Mouse (Mus musculus) frontal cortex, postnatal 14 days (tissue): ENCODE data around the gene Tecta.

Experiments used
- DNase-seq, 2 experiments: peaks; one replicate each; pipeline ENCODE4 v3.0.0; 2022; ENCODE audit warnings: low spot score in 2 of 2

Gene Tecta

DNA sequence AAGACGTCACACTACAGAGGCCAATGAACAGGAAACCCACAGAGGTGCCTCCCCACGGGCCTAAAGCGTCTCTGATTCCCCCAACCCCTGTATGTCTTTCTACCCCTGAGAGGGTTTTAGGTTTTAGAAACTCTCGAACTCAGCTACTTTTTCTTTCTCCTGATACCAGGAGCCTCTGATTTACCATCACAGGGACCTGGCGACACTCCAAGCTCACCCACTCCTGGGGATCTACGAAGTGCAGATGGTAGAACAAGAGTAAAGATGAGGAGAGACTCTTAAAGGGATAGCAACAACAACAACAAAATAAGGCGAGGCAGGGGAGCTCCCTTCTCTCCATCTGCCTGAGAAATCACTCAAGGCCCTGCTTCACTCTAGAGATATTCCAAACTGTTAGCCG is 12.7 kb downstream of the Tecta start:
- DNase-seq: no peak

DNA sequence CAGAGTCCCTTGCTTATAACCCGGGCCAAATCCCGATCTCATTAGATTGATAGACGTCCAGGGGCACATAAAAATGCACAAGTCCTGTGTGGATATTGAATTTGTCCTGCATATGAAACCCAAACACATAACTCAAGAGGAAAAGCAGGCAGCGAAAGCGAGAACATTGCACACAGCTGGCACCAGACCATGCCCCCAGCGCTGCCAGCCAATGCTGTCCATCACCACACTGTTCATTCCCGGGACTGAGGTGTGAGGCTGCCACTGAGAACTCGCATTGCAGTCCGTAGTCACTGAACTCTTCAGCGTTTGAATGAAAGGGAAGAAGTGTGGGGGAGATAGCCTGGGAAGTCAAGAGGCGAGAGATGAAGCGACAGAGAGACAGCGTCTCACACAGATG is 14.1 kb downstream of the Tecta start:
- DNase-seq: no peak

GRCm38 (mm10) chr9:42382628-42383347 is 16.9 kb downstream of the Tecta start:
- no peak for DNase-seq

DNA sequence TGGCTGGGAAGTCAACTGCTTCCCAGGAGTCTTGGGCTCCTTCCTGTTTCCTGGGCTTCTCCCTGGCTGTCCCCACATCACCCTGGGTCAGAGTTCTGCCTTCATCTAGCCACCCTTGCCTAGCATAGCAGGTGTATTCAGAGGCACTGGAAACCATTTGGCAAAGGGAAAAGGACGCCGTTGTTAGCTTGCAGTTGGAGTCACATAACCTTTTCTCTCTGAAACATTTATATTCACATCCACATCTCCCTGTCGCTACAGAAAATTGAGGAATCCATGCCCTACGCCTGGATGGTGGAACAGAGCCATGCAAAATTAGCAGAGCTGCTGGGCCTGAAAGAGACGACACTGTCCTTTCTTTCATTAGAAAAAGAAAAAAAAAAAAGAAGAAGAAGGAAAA is 17.7 kb downstream of the Tecta start:
- DNase-seq: peak; percentile 18 to 53

DNA sequence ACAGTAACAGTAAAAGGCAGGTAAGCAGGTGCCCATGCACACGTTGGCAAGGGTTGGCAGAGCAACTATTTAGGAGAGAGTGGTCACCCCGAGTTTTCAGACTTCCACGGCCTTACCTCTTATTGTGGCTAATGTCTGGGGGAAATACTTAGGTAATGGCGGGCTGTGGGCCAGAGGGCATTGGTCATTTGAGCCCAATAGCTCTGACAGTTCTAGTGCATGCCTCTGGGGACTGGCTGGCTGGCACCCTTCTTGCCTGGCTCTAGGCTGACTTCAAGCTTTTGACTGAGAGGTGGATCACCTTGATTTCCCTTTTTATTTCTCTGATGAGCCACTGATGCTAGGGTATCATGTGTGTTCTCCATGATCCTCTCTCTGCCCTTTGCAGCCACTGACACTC is 21.7 kb downstream of the Tecta start:
- no peak for DNase-seq

GRCm38 (mm10) chr9:42377656-42378055 is 22.1 kb downstream of the Tecta start:
- no peak for DNase-seq

- no peak for DNase-seq
These were observed 27.9 kb downstream of the Tecta start for GRCm38 (mm10) chr9:42371670-42372368.

- no peak for DNase-seq
These were observed 42.1 kb downstream of the Tecta start for GRCm38 (mm10) chr9:42357585-42357984.

- DNase-seq: no peak
These were observed 44.9 kb downstream of the Tecta start for GRCm38 (mm10) chr9:42354871-42355270.

DNA sequence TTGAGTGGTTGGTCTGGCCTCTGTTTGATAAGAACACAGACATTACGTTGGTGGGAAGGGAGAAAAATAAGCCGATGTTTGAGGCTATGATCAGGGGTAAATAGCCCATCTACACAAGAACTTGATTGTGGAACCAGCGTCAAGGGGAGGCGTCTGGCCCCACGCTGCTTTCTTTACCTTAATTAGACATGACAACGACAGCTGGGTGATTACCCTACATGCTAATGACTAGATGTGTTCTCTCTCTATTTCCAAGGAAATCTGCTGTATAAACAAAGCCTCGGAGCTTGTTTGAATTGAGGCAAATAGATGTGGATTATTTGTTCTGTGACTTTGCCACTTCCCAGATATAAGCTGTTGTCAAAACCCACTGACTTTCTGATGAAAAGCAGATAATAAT is 49.9 kb downstream of the Tecta start:
- no peak for DNase-seq

GRCm38 (mm10) chr9:42346297-42346696 is 53.4 kb downstream of the Tecta start:
- DNase-seq: no peak

- no peak for DNase-seq
These were observed 60.6 kb downstream of the Tecta start for GRCm38 (mm10) chr9:42339151-42339550.

- DNase-seq: no peak
These were observed 62.7 kb downstream of the Tecta start for GRCm38 (mm10) chr9:42337026-42337425.

DNA sequence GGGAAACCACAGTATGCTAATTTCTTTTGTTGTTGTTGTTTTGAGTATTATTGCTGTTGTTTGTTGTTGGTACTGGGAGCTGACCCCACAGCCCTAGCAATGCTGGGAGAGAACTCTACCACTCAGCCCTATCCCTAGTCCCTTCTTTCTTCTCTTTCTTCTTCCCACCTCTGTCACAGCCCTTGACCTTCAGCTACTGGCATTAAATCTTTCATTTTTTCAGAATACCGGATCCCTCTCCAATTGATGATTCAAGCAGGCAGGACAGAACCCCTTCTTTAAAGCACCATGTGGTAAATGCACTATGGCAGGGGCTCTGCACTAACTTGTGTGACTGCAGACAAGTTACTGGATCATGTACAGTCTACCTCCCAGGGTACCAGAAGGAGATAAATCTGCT is 63.2 kb downstream of the Tecta start:
- DNase-seq: no peak

DNA sequence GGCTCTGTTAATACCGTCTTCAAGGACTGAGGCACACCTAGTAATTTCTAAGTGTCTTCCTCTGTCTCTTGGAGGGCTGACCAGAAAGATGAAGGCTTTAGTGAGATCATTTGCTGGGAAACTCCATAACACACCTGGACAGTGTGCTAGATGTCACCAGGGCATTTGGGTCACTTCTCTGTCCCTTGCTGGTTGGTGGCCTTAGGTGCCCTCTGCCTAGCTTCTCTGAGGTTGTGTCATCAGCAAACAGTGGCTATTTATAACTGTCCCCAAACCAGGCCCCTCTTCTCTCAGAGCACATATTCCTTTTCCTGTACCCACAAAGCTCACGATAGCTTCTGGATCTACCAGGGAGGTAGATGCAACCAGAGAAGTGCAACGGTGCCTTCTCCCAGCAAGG is 64.8 kb downstream of the Tecta start:
- no peak for DNase-seq

DNA sequence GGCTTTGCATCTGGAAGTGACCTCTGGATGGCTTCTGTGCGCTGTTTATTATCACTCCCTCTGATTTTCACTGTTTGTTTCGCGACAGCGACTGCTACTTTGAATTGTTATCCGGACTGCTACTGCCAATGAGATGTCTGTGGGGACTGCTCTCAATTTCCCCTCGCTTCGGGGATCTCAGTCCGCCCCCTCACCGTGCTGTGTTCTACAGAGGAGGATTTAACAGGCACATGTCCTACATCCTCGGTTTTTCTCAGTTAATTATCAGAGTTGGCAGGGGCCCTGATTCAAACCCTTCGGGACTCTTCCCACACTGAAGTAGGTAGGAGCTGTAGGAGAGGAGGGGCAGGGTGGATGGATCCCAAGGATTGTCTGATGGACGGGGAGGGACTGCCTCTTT is 67.0 kb downstream of the Tecta start:
- DNase-seq: no peak

- DNase-seq: no peak
These were observed 68.4 kb downstream of the Tecta start for GRCm38 (mm10) chr9:42331341-42331740.

GRCm38 (mm10) chr9:42329753-42330152 is 70.0 kb downstream of the Tecta start:
- no peak for DNase-seq

- DNase-seq: no peak
These were observed 72.9 kb downstream of the Tecta start for GRCm38 (mm10) chr9:42326688-42327440.

DNA sequence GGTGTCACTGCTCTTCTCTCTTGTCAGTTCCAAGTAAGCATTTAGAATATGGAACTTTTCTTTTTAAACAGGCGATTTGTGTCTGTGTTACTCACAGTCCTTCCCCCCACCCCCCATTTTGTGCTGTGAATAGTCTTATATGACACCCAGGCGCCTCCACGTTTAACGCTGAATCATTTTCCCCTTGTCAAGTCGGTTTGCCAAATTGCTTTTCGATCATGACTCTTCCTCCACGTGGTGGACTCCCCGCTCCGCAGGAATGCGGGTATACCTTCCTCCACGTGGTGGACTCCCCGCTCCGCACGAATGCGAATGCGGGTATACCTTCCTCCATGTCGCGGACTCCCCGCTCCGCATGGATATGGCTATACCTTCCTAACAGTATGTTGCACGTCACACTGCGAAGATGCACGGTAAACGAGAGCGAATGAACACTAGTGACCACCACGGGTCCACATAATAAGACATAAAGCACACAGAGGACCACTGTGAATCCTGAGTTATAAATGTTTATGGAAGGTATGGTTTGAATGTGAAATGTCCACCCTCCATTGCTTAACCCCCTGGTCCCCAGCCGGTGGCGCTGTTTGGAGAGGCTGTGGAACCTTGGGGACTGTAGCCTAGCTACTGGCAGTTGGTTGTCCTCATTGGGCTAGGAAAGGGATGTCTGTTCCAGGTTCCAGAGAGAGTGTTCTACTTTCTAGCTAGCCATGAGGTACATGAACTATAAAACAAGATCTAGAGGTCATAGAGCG is 74.9 kb downstream of the Tecta start:
- no peak for DNase-seq

- no peak for DNase-seq
These were observed 76.5 kb downstream of the Tecta start for GRCm38 (mm10) chr9:42323238-42323637.

DNA sequence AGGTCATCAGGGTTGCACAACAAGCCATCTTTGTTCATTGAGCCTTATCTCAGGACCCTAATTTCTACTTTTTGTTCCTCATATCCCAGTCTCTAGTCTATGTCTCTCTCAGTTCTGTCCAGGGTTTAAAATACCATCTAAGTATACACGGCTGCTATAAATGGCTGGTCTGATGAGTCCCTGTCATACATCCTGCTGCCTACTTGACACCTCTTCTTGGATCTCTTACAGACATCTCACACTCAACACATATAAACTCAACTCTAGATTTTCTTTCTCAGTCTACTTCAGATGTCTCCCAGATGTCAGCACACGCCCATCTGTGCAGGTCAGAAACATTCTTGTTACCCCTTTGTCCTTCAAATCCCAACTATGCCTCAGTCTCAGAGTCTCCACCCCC is 78.3 kb downstream of the Tecta start:
- no peak for DNase-seq
